Mouse (Mus musculus): ENCODE measurements around the gene Snx14.

The Snx14 gene

DNA sequence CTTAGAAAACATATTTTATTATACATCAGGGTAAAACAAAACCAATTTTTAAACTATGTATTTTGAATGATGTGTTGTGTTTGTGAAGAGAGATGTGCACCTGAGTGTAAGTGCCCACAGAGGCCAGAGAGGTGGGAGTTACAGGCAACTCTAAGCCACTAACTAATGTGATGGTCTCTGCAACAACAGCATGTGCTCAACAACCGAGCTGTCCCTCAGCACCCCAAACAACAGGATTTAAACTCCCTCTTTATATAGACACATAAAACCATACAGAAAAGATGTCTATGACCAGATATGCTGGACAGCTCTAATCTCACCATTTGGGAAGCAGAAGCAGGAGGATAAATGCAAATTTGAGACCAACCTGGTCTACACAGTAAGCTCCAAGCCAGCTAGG is 58.2 kb downstream of the Snx14 start:
- no peak for DNase-seq (ENCODE audit: low spot score)

DNA sequence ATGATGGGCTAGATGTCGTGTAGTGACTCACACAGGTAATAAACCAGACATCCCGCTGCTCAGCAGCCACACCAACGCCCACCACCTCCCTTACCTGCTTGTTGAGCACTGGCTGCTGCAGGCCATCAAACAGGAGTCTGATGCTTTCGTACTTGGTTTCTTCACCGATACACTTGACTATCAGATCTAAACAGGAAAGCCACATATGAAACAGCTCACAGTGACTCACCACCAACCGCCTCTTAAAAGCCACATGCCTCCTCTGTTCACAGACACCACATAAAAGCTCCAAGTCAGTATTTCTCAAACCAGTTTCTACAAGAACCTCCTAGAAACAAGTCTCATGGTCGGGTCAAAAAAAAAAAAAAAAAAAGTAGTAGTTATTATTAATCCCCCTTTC is 58.7 kb downstream of the Snx14 start:
- DNase-seq (ENCODE audit: low spot score): no peak

GRCm38 (mm10) chr9:88379057-88379456 is 59.7 kb downstream of the Snx14 start:
- DNase-seq (ENCODE audit: low spot score): no peak

DNA sequence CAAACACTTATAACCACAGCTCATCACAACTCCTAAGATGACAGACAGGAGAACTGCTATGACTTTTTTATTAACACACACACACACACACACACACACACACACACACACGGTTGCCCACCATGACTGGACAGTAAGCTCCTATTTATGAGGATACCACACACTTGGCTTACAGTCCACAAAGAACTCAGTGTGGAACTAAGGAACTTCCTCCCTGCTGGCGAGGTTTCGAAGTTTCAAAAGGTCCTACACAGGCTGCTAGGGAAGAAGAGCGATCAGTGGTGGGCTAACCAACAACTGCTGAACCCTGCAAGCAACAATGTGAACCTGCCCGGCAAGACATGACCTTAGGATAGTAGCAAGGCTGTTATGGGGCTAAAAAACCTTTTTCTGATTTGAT is 61.3 kb downstream of the Snx14 start:
- no peak for DNase-seq (ENCODE audit: low spot score)

DNA sequence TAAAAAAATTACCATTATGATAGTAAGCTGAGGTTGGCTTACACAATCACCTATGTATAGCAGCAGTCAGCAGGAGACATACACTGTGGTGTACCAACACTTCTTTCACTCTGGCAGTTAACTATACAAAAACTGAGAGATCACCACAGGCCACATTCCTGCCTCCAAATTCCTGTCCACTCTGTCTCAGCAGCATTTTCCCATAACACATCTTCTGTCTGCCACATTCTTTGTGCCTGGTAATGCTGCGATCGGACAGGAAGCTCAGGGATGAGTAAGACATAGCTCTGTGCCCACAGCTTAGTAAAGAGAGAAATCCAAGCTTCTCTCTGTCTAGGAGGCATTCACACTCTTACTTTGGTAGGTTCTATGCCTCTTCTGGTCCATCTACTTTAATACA is 65.8 kb downstream of the Snx14 start:
- DNase-seq (ENCODE audit: low spot score): no peak

DNA sequence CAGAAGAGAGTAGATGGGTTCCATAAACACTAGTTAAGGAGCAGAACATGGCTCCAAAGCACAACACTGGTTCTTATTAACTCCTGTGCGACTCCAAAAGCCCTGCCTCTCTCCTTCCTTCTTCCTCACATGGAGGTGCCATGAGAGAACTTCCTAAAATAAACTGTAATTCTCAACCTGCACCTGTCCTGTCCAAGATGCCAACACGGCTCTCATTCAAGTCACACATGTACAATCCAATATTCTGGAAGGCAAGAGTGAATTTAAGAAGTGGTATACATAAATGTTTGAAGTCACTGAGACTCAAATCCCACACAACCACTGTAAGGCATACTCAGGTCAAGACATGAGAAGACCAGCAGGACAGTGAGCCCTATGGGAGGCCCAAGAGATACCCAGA is 67.6 kb downstream of the Snx14 start:
- no peak for DNase-seq (ENCODE audit: low spot score)

GRCm38 (mm10) chr9:88369666-88370065 is 69.1 kb downstream of the Snx14 start:
- DNase-seq (ENCODE audit: low spot score): no peak

- DNase-seq (ENCODE audit: low spot score): no peak
Observed at GRCm38 (mm10) chr9:88368476-88368875, 70.3 kb downstream of the Snx14 start.

- DNase-seq (ENCODE audit: low spot score): no peak
Observed at GRCm38 (mm10) chr9:88367751-88368150, 71.0 kb downstream of the Snx14 start.

- no peak for DNase-seq (ENCODE audit: low spot score)
Observed at GRCm38 (mm10) chr9:88367322-88367721, 71.4 kb downstream of the Snx14 start.

DNA sequence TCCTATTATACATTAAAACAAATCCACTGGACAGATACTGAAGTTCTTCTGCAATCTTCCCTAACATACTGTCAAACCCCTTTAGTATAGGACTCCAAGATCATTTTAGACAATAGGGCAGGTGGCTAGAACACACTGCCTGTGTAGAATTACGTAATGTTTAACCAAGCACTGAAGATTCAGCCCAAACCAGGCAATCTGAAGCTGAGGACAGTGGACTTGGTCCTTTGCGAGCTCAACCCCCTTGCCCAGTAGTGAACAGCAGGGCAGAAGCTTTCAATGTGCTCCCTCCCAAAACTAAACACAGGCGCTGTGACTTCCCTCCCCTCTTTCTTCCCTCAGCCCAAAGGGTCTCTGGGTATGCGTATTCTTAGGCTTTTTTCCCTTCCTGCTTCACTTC is 71.9 kb downstream of the Snx14 start:
- no peak for DNase-seq (ENCODE audit: low spot score)

DNA sequence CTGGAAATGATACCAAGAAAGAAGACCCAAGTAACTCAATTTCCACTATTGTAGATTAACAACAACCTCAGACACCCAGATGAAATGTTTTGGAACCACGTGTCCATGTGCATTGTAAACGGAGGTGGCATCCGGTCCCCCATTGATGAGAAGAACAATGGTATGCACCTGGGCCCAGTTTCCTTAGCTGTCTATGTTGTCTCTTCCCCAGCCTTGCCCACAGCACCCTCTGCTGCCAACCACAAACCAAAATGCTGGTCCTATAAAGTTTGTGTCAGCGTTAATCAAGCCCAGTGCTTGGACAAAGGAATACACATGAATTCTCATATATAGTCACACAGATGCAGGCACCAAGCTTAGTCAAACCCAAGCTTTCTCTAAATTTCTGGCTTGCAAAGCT is 72.5 kb downstream of the Snx14 start:
- DNase-seq (ENCODE audit: low spot score): no peak

- no peak for DNase-seq (ENCODE audit: low spot score)
Observed at GRCm38 (mm10) chr9:88363102-88363501, 75.7 kb downstream of the Snx14 start.

DNA sequence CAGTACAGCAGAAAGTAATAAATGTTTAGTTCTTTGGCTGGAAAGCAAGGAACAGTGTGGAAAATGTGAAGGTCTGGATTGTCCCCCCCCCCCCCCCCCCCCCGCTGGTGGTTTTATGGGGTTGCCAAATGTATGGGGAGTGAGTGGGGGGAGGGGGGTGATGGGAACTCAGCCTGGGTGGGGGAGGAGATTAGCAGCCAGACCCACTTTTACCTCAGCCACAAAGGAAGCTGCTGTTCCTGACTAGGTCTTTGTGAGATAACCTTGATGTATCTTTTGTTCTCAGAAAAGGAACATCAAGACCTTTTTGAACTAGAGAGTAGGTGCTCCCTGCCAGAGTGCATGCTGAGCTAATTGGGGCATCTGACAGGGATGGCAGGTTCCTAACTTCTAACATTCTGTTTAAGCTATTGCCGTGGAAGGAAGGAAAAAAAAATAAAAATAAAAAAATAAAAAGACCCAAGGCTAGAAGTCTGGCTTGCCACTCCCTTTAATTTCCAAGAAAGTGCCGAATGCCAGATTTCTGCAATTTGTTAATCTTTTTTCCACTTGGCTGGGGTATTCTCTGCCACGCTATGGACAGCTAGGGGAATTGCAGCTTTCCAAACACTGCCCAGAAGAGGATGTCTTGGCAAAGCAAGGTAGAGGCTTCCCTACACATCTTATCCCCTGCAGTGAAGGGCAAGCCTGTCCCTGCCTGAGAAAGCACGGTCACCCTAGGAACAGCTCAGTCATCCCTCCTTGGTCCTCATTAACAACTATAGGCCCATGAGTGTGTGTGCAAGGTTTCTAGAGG is 76.5 kb downstream of the Snx14 start:
- no peak for DNase-seq (ENCODE audit: low spot score)

- no peak for DNase-seq (ENCODE audit: low spot score)
Observed at GRCm38 (mm10) chr9:88361211-88361909, 77.4 kb downstream of the Snx14 start.

GRCm38 (mm10) chr9:88359140-88359539 is 79.6 kb downstream of the Snx14 start:
- no peak for DNase-seq (ENCODE audit: low spot score)

DNA sequence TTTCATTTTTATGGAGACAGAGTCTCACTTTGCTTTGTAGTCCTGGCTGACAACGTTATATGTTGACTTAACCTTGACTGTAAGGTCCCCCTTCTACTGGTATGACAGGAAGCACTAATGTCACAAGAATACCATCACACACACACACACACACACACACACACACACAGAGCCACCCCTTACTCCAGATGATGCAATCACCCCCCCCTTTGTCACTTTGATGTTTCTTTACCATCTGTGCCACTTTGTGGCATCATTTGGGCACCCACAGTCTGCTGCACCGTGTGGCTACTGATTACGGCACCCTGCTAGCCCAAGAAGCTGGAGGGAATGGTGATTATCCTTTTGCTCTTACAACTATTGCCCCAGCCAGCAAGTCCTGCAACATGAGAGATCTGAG is 81.6 kb downstream of the Snx14 start:
- DNase-seq (ENCODE audit: low spot score): no peak

GRCm38 (mm10) chr9:88353459-88353858 is 85.3 kb downstream of the Snx14 start:
- DNase-seq (ENCODE audit: low spot score): no peak

- no peak for DNase-seq (ENCODE audit: low spot score)
Observed at GRCm38 (mm10) chr9:88352741-88353140, 86.0 kb downstream of the Snx14 start.

DNA sequence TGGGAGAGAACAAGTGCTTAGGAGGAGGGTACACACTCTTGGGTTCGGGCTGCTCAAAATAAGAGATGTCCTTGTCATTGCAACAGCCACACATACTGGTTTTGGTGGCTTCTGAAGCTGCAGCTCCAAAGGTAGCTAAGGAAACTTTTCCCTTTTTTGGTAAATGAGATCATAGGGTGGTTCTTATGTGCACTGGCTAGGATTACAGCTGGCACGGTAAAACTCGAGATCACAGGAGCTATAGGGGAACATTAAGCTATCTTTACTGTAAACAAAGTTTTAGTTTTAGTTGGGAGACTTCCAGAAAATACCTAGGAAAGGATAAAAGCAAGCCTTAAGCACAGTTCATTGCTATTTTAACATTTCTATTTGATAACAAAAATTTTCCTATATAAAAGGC is 87.6 kb downstream of the Snx14 start:
- no peak for DNase-seq (ENCODE audit: low spot score)

DNA sequence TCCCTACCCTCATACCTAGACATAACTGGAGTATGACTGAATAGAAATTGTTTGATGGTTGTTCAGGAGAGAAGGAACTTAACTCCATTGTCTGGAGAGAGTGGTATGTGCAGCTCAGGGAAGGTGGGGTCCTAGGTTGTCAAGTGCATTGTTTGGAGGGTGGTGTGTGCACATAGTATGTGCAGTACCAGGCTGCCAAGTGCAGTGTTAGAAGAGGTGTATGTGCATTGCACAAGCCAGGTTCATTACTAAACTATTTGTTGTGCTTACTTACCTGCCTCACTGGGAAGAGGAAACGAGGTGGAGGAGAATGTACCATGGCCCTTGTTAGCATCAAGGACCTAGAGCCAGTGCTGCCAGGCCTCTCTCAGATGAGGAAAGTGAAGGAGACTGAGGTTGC is 88.4 kb downstream of the Snx14 start:
- DNase-seq (ENCODE audit: low spot score): no peak

GRCm38 (mm10) chr9:88348623-88349022 is 90.1 kb downstream of the Snx14 start:
- DNase-seq (ENCODE audit: low spot score): no peak

GRCm38 (mm10) chr9:88346857-88347256 is 91.9 kb downstream of the Snx14 start:
- DNase-seq (ENCODE audit: low spot score): no peak

GRCm38 (mm10) chr9:88344424-88344823 is 94.3 kb downstream of the Snx14 start:
- DNase-seq (ENCODE audit: low spot score): no peak

All from ovary, postnatal 14 days (tissue).